Mouse (Mus musculus): ENCODE measurements around the gene Gpr179. TPM values are rescaled to one million over a fixed set of nuclear protein-coding genes. Genes with fewer than 3 reads are reported as not detected.
A peak's percentile ranks its signal among the peaks of the same experiment; 100 is the strongest.
"Not testable (repeated sequence)": the region's sequence is repeated elsewhere in the genome, so short reads cannot be mapped to it uniquely, and the experiment has no call there.

Gpr179 gene
- polyA plus RNA-seq, 1 experiment = not detected

DNA sequence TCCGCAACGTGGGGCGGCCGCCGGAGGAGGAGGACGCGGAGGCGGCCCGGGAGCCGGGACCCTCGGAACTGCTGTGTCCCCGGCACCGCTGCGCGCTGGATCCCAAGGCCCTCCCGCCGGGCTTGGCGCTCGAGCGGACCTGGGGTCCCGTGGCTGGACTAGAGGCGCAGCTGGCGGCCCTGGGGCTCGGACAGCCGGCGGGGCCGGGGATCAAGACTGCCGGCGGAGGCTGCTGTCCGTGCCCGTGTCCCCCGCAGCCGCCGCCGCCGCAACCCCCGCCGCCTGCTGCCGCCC, 10.7 kb upstream of the Gpr179 start:
- Histone ChIP-seq H3K9me3 (ENCODE audit: control insufficient read depth, low read length) (no peaks in the 10 kb centered on the region), H3K4me3 (replicated peaks) (peak overlapping the region; percentile 77), H3K4me1 (ENCODE audit: control insufficient read depth) (peaks cover 41% of the 10 kb centered on the region), H3K27me3 (ENCODE audit: control insufficient read depth) (no peaks in the 10 kb centered on the region), H3K36me3 (ENCODE audit: control insufficient read depth) (peaks cover 8% of the 10 kb centered on the region)
- TF ChIP-seq GATA1 (IDR thresholded peaks at IDR 0.05; ENCODE audit: low read length) (no peak), TAL1 (IDR thresholded peaks at IDR 0.05; ENCODE audit: low read length) (no peak)

DNA sequence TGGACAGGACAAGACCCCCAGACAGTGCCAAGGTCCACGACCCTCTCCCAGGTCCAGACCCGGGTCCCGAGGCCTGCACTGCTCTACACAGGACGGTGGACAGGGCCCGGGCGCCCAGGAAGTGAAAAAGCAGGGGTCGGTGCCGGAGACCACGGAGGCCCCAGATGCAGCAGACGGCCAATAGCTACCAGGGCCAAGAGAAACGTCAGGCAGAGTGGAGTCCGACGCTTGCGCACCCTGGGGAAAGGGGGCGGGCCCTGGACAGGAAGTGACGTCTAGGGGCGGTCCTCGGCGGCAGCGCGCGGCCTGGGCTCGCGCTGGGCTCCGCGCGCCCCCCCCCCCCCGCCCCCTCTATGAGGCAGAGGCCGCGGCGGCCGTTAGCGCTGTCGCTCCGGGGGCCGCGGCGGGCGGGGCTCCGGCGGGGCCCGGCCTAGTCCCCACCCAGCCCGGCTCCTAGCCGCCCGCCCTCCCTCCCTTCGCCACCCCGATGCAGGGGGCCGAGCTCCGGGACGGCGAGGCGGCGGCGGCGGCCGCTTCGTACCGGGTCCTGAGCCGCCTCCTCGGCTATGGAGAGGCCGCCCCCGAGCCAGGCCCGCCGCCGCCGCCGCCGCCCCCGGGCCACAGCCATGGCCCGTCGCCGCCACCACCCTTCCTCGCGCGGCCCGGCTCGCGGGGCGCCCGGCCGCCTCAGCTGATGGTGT, 10.2 kb upstream of the Gpr179 start, which contains the start of gene Socs7:
Socs7 (plus strand) TSS at position 604 of the 701 bp plus-strand sequence.
- Histone ChIP-seq H3K36me3 (ENCODE audit: control insufficient read depth) (peaks cover 5% of the 10 kb centered on the region), H3K4me1 (ENCODE audit: control insufficient read depth) (peaks cover 39% of the 10 kb centered on the region), H3K27me3 (ENCODE audit: control insufficient read depth) (no peaks in the 10 kb centered on the region), H3K9me3 (ENCODE audit: control insufficient read depth, low read length) (no peaks in the 10 kb centered on the region), H3K4me3 (replicated peaks) (peak within 1 kb of the TSS; percentile 77)
- TF ChIP-seq TAL1 (IDR thresholded peaks at IDR 0.05; ENCODE audit: low read length) (no peak), GATA1 (IDR thresholded peaks at IDR 0.05; ENCODE audit: low read length) (no peak)

GRCm38 (mm10) chr11:97357663-97358062, 5.8 kb upstream of the Gpr179 start:
- peaks cover 17% of the 10 kb centered on the region for H3K27me3 ChIP-seq (ENCODE audit: control insufficient read depth)
- not testable (repeated sequence) for H3K36me3 ChIP-seq (ENCODE audit: control insufficient read depth); H3K4me1 ChIP-seq (ENCODE audit: control insufficient read depth); H3K9me3 ChIP-seq (ENCODE audit: control insufficient read depth, low read length); H3K4me3 ChIP-seq (replicated peaks)

GRCm38 (mm10) chr11:97355247-97355646, 3.4 kb upstream of the Gpr179 start:
- no peaks in the 10 kb centered on the region for H3K36me3 ChIP-seq (ENCODE audit: control insufficient read depth)
- H3K4me3 ChIP-seq (replicated peaks) = no peak overlapping the region
- TF ChIP-seq GATA1 (IDR thresholded peaks at IDR 0.05; ENCODE audit: low read length) (no peak), TAL1 (IDR thresholded peaks at IDR 0.05; ENCODE audit: low read length) (no peak)
- no peaks in the 10 kb centered on the region; the same call in 1 of the 2 replicates for H3K4me1 ChIP-seq (ENCODE audit: control insufficient read depth)
- peaks cover 18% of the 10 kb centered on the region for H3K27me3 ChIP-seq (ENCODE audit: control insufficient read depth)
- no peaks in the 10 kb centered on the region for H3K9me3 ChIP-seq (ENCODE audit: control insufficient read depth, low read length)

DNA sequence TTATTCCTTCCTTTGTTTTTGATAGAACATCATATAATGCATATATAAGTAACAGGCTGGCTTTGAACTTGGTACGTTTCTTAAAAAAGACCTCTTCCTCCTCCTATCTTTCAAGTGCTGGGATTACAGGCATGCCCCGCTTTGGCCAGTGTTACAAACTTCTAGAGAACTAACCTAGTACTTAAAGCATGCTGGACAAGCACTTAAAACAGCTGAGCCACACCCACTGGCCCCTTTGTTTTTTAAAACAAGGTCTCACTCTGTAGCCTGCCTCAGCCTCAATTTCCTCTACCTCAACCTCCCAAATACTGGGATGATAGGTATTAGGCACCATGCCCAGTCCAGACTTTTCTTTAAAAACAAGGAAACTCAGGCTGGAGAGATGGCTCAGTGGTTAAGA, 2.8 kb upstream of the Gpr179 start:
- Histone ChIP-seq H3K9me3 (ENCODE audit: control insufficient read depth, low read length) (no peaks in the 10 kb centered on the region), H3K4me1 (ENCODE audit: control insufficient read depth) (peaks cover 4% of the 10 kb centered on the region), H3K36me3 (ENCODE audit: control insufficient read depth) (no peaks in the 10 kb centered on the region), H3K4me3 (replicated peaks) (no peak overlapping the region), H3K27me3 (ENCODE audit: control insufficient read depth) (peaks cover 18% of the 10 kb centered on the region)
- no peak for TF ChIP-seq TAL1 (IDR thresholded peaks at IDR 0.05; ENCODE audit: low read length)
- TF ChIP-seq GATA1 (IDR thresholded peaks at IDR 0.05; ENCODE audit: low read length) = no peak

DNA sequence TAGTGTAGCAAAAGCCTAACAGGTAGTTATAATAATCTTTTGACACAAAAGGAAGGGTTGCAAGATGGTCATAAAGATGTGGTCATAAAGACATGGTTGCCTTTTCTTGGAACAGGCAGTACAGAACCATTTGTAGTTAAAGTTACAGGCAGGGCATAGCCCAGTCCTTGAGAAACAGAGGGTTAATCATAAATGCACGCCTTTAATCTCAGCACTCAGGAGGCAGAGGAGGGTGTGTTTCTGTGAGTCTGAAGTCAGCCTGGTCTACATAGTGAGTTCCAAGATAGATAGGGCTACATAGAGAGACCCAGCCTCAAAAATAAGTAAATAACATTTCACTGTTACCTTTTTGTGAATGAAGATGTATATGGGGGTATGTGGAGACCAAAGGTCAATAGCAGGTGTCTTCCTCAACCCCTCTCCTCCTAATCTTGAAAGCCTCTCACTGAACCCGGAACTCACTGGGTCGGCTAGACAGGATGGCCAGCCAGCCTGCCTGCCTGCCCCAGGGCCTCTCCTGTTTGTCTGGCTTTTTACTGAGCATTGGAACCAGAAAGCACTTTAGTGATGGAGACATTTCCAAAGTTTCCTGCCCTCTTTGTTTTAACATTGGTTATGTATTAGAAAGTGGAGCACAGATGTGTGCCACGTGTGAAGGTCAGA, 1.2 kb upstream of the Gpr179 start:
- H3K4me3 ChIP-seq (replicated peaks) = no peak overlapping the region
- H3K27me3 ChIP-seq (ENCODE audit: control insufficient read depth) = peaks cover 18% of the 10 kb centered on the region
- H3K36me3 ChIP-seq (ENCODE audit: control insufficient read depth) = no peaks in the 10 kb centered on the region
- TF ChIP-seq TAL1 (IDR thresholded peaks at IDR 0.05; ENCODE audit: low read length) (no peak), GATA1 (IDR thresholded peaks at IDR 0.05; ENCODE audit: low read length) (no peak)
- no peaks in the 10 kb centered on the region for H3K9me3 ChIP-seq (ENCODE audit: control insufficient read depth, low read length)
- peaks cover 6% of the 10 kb centered on the region for H3K4me1 ChIP-seq (ENCODE audit: control insufficient read depth)

- peaks cover 21% of the 10 kb centered on the region for H3K27me3 ChIP-seq (ENCODE audit: control insufficient read depth)
- H3K4me1 ChIP-seq (ENCODE audit: control insufficient read depth) = peaks cover 6% of the 10 kb centered on the region
- H3K9me3 ChIP-seq (ENCODE audit: control insufficient read depth, low read length) = no peaks in the 10 kb centered on the region
- no peak for TF ChIP-seq TAL1 (IDR thresholded peaks at IDR 0.05; ENCODE audit: low read length)
- TF ChIP-seq GATA1 (IDR thresholded peaks at IDR 0.05; ENCODE audit: low read length) = no peak
- no peak overlapping the region for H3K4me3 ChIP-seq (replicated peaks)
- no peaks in the 10 kb centered on the region for H3K36me3 ChIP-seq (ENCODE audit: control insufficient read depth)
These were observed 1.8 kb downstream of the Gpr179 start for GRCm38 (mm10) chr11:97350035-97350434.

DNA sequence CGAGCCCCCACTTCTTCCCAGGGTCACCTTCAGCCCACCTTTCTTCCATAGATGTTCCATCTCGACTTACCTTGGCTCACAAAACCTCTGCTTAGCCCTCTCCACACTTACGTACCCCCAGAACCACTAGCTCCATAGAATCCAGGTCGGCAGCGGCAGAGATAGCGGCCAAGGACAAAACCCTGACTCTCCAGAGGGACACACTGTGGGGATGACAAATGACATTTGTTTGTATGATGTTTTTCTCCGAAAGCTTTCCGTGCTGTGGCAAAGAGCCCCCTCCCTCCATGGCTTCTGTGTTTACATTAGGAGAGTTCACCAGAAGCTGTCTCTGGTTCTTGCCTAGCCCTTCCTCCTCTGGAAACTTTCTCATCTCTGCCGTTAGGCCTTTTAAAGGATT, 4.6 kb downstream of the Gpr179 start:
- no peaks in the 10 kb centered on the region for H3K36me3 ChIP-seq (ENCODE audit: control insufficient read depth)
- H3K4me1 ChIP-seq (ENCODE audit: control insufficient read depth) = peaks cover 14% of the 10 kb centered on the region
- no peak overlapping the region for H3K4me3 ChIP-seq (replicated peaks)
- TF ChIP-seq TAL1 (IDR thresholded peaks at IDR 0.05; ENCODE audit: low read length) (no peak), GATA1 (IDR thresholded peaks at IDR 0.05; ENCODE audit: low read length) (no peak)
- no peaks in the 10 kb centered on the region for H3K9me3 ChIP-seq (ENCODE audit: control insufficient read depth, low read length)
- peaks cover 26% of the 10 kb centered on the region for H3K27me3 ChIP-seq (ENCODE audit: control insufficient read depth)

DNA sequence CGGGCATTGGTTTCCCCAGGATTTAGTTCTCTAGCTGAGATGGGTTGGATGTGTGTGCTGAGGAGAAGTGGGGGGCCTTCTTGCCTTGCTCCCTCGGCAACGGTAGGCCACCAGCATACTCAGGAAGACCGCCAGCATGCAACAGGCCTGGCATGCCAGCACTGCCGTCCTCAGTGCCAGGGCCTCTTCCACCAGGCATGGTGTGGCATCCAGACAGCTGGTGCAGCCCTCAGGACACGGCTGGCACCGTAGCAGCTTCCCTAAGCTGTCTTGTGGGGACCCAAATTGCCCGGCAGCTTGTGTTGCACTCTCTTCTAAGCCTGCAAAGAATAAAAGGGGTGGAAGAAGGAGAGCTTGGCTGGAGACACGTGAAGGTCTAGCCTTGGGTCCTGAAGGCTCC, 5.5 kb downstream of the Gpr179 start:
- no peak overlapping the region for H3K4me3 ChIP-seq (replicated peaks)
- H3K36me3 ChIP-seq (ENCODE audit: control insufficient read depth) = no peaks in the 10 kb centered on the region
- H3K9me3 ChIP-seq (ENCODE audit: control insufficient read depth, low read length) = no peaks in the 10 kb centered on the region
- peaks cover 28% of the 10 kb centered on the region for H3K27me3 ChIP-seq (ENCODE audit: control insufficient read depth)
- TF ChIP-seq TAL1 (IDR thresholded peaks at IDR 0.05; ENCODE audit: low read length) (no peak), GATA1 (IDR thresholded peaks at IDR 0.05; ENCODE audit: low read length) (no peak)
- H3K4me1 ChIP-seq (ENCODE audit: control insufficient read depth) = peaks cover 14% of the 10 kb centered on the region
